Mouse (Mus musculus) small intestine, adult 2 months (tissue): ENCODE data around the gene Tnfaip8l2. TPM values are rescaled to one million over a fixed set of nuclear protein-coding genes. Genes with fewer than 3 reads are reported as not detected.

ENCODE experiments used
- H3K27ac ChIP-seq: fragments of 200-500 bp; 2 replicates; pipeline ENCODE4 v1.5.1; 2012; ENCODE audit warnings: low read depth, low read length, control low read depth, inconsistent platforms; ENCODE audit not compliant: insufficient read depth
- H3K27me3 ChIP-seq: fragments of 200-500 bp; 2 replicates; pipeline ENCODE4 v1.6.1; 2012; ENCODE audit warnings: mild to moderate bottlenecking, moderate library complexity, low read length, inconsistent platforms; ENCODE audit not compliant: control insufficient read depth, insufficient read depth
- H3K36me3 ChIP-seq: fragments of 200-500 bp; 2 replicates; pipeline ENCODE4 v1.6.1; 2012; ENCODE audit warnings: mild to moderate bottlenecking, low read length, control low read depth, inconsistent platforms; ENCODE audit not compliant: control insufficient read depth, insufficient read depth
- H3K4me1 ChIP-seq: fragments of 200-500 bp; 2 replicates; pipeline ENCODE4 v1.6.1; 2012; ENCODE audit warnings: low read length, inconsistent platforms, mixed read lengths; ENCODE audit not compliant: control insufficient read depth, insufficient read depth, insufficient read length
- H3K4me3 ChIP-seq: fragments of 200-500 bp; 2 replicates; pipeline ENCODE4 v1.5.1; 2012; ENCODE audit warnings: low read depth, mild to moderate bottlenecking, control low read depth, inconsistent platforms, low read length, moderate library complexity
- CTCF ChIP-seq: fragments of 200-500 bp; IDR thresholded peaks from 2 replicates; pipeline ENCODE4 v1.5.1; 2012; ENCODE audit warnings: low read depth, mild to moderate bottlenecking, control low read depth, inconsistent platforms, low read length, moderate library complexity, mixed read lengths; ENCODE audit not compliant: insufficient replicate concordance, insufficient read length; ENCODE audit errors: extremely low read depth
- POLR2A ChIP-seq: fragments of 200-500 bp; IDR thresholded peaks from 2 replicates; pipeline ENCODE4 v1.6.1; 2012; ENCODE audit warnings: low read depth, mild to moderate bottlenecking, control low read depth, inconsistent platforms, low read length, moderate library complexity
- WGBS: fragments of 180-500 bp; shearing (Covaris S2); methylation state at CpG from one replicate; pipeline ENCODE4 v1.1.7; 2018; 5-methylcytosine and 5-hydroxymethylcytosine counted together
- polyA plus RNA-seq: library from polyadenylated mRNA; depleted of rRNA; stranded (reverse); fragments of >200 nt; gene quantifications from 2 replicates; pipeline ENCODE4 v1.2.3, GENCODE M21; 2012

Tnfaip8l2 gene
- polyA plus RNA-seq, 1 experiment, result 52.3 TPM

GRCm38 (mm10) chr3:95159987-95160963 is 18.1 kb upstream of the Tnfaip8l2 start, which contains the start of gene Sema6c:
Sema6c (plus strand) TSS chr3:95160457.
- no peak within 1 kb of the TSS for H3K27ac ChIP-seq
- under 1% methylated on average over 62 of the region's 66 CpGs for WGBS
- no peaks in the 10 kb centered on the region for H3K36me3 ChIP-seq
- peaks cover 10% of the 10 kb centered on the region for H3K27me3 ChIP-seq
- TF ChIP-seq POLR2A, result peak; percentile 52; the same call in 1 of the 2 replicates
- no peak for TF ChIP-seq CTCF
- peaks cover 13% of the 10 kb centered on the region for H3K4me1 ChIP-seq
- peak within 1 kb of the TSS; percentile 80 for H3K4me3 ChIP-seq

- no peaks in the 10 kb centered on the region for H3K36me3 ChIP-seq
- H3K4me1 ChIP-seq, result peaks cover 13% of the 10 kb centered on the region
- TF ChIP-seq CTCF (no peak), POLR2A (no peak)
- WGBS, result 28% methylated on average over 8 of the region's 8 CpGs
- peak overlapping the region; percentile 80 for H3K4me3 ChIP-seq
- no peak overlapping the region for H3K27ac ChIP-seq
- H3K27me3 ChIP-seq, result peaks cover 10% of the 10 kb centered on the region
These were observed 17.4 kb upstream of the Tnfaip8l2 start for GRCm38 (mm10) chr3:95159511-95159986.

DNA sequence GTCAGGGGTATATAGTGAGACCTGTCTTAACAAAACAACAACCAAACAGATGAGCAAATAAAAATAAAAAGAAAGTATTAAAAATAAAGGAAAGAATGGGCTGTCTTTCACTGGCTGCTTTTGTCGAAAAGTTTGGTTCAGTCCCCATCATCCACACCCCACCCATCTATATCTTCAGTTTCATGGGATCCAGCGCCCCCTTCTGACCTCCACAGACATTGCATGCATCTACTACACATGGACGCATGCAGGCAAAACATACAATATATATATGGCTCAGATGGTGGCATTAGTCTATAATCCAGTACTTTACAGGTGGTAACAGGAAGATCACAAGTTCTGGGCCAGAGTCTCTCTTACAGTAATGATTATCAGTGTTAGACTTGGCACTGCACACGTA is 11.7 kb upstream of the Tnfaip8l2 start:
- 42% methylated on average over 4 of the region's 4 CpGs for WGBS
- H3K36me3 ChIP-seq, result no peaks in the 10 kb centered on the region
- no peak overlapping the region for H3K4me3 ChIP-seq
- no peak overlapping the region for H3K27ac ChIP-seq
- TF ChIP-seq POLR2A (no peak), CTCF (peak; percentile 40; the same call in 1 of the 2 replicates)
- H3K4me1 ChIP-seq, result no peaks in the 10 kb centered on the region
- H3K27me3 ChIP-seq, result no peaks in the 10 kb centered on the region

DNA sequence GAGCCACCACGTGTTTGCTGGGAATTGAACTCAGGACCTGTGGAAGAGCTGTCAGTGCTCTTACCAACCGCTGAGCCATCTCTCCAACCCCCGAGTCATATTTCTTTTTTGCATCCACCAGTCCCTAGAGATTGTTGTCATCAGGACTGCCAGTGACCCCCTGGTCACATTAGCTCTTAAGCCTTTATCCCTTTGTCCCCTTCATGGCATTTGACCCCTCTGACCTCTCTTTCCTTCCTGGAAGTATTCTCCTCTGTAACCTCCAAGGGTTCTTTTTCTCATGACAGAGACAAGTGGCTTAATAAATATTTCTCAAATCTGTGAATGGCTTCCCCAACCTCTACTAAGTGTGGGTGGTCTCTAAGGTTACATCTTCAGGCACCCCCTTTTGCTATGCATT is 5.8 kb upstream of the Tnfaip8l2 start:
- Histone ChIP-seq H3K36me3 (no peaks in the 10 kb centered on the region), H3K27me3 (no peaks in the 10 kb centered on the region), H3K27ac (no peak overlapping the region), H3K4me3 (no peak overlapping the region), H3K4me1 (no peaks in the 10 kb centered on the region)
- TF ChIP-seq CTCF, result no peak
- no peak for TF ChIP-seq POLR2A
- 78% methylated on average over 3 of the region's 3 CpGs for WGBS

DNA sequence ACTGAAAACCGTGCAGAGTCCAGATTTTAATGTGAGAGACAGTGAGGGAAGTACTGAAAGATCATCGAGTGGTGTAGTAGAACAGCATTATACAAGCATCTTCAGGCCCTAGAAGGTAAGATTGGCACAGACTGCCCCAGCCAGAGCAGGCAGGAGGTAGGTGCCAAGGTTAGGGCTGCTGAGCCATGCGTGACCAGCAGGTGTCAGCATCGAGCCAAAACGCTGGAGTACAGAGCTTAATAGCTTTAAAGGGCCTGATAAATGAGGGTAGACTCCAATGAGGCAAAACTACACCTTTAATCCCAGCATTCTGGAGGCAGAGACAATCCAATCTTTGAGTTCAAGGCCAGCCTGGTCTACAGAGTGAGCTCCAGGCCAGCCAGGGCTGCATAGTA is 454 bp upstream of the Tnfaip8l2 start:
- 7% methylated on average over 5 of the region's 5 CpGs for WGBS
- peaks cover 17% of the 10 kb centered on the region for H3K36me3 ChIP-seq
- no peaks in the 10 kb centered on the region for H3K27me3 ChIP-seq
- H3K4me1 ChIP-seq, result peaks cover 4% of the 10 kb centered on the region
- peak overlapping the region; percentile 74 for H3K27ac ChIP-seq
- H3K4me3 ChIP-seq, result no peak overlapping the region
- TF ChIP-seq CTCF (peak; percentile 92; the same call in 1 of the 2 replicates), POLR2A (no peak)

DNA sequence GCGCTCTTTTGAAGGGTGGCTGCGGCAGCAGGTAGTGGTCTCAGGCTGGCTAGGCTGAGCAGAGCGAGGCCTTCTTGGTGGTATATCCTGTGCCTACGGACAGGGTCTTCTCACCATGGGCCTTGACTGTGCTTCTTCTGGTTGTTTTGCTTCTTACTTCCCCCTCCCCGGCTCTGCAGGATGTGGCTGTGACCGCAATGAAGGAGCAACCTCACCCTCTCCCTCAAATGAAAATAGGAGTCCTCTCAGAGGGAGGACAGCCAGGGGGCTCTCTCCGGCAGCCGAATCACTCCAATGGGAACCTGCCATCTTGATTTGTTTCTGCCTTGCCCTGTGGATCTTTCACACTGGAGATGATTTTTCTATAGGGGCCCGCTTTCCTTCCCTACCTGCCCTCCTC is 686 bp downstream of the Tnfaip8l2 start:
- Histone ChIP-seq H3K4me3 (peak overlapping the region; percentile 50), H3K4me1 (peaks cover 4% of the 10 kb centered on the region), H3K27ac (peak overlapping the region; percentile 74), H3K36me3 (peaks cover 17% of the 10 kb centered on the region), H3K27me3 (no peaks in the 10 kb centered on the region)
- WGBS, result 85% methylated on average over 9 of the region's 9 CpGs
- TF ChIP-seq CTCF (no peak), POLR2A (no peak)

GRCm38 (mm10) chr3:95140795-95141194 is 1.4 kb downstream of the Tnfaip8l2 start:
- TF ChIP-seq CTCF (no peak), POLR2A (no peak)
- Histone ChIP-seq H3K27ac (0 out of 2 replicates have a peak overlapping the region, but pooled peaks have one; percentile 10), H3K27me3 (no peaks in the 10 kb centered on the region), H3K36me3 (peaks cover 17% of the 10 kb centered on the region), H3K4me1 (peaks cover 6% of the 10 kb centered on the region), H3K4me3 (0 out of 2 replicates have a peak overlapping the region, but pooled peaks have one; percentile 8)
- 93% methylated on average over 6 of the region's 6 CpGs for WGBS
